Mouse (Mus musculus): ENCODE results near the gene Ikzf1. TPM values are rescaled to one million over a fixed set of nuclear protein-coding genes. Genes with fewer than 3 reads are reported as not detected.

Ikzf1 gene
- 1.7 and 1.9 TPM in 2 replicates for polyA plus RNA-seq (2014; fragmentation: Nextera tagmentation; extraction: Ambion mirVana)

DNA sequence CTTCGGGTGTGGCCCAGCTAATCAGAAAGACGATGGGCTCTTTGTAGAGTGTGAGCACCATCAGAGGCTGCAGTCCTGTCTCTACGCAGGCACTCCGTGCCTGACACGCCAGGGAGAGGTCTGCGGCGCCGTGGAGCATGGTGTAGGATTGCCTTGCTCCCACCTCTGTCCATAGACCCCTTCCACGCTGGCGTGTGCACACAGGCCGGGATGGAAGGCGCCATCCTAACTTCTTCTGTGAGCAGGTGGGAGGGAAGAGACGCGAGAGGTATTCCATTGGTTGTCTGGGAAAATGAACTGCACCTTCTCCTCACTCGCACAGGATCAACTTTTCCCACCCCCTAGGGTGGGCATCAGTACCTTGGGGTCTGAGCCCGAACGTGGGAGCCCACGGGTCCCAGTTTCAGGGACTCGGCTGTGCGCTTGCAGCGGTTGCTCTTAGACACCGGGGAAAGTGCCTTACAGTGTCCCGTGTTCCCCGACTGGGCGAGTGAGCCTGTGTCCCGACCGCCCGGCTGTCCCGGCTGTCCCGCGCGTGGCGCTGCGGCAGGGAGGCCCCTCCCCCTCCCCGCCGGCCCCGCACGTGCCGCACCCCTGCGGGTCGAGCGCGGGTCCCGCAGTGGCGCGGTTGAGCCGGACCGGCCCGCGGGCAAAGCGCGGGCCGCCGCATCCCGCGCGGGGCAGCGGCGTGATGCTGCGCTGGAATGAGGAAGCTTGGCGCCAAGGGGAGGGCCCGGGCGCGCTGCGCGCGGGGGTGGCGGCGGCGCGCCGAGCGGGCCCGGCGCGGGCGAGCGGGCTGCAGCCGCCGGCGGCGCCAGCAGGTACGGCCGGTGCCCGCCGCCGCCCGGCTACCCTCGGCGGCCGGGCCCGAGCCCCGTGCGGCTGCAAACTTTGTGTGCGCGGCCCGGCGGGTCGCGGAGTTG is at the start of gene Ikzf1:
Gene Ikzf1, plus strand, starts transcription at position 74 of the 923 bp plus-strand sequence.
- no peaks in the 10 kb centered on the region for H3K36me3 ChIP-seq (ENCODE audit: control insufficient read depth, insufficient read depth, low read length)
- H3K9ac ChIP-seq (ENCODE audit: low read length): peak within 1 kb of the TSS; percentile 57
- peak within 1 kb of the TSS; percentile 59 for H3K4me3 ChIP-seq (ENCODE audit: low read depth, low read length)
- H3K27me3 ChIP-seq (ENCODE audit: control insufficient read depth, insufficient read depth, low read length): peaks cover 46% of the 10 kb centered on the region
- under 1% methylated on average over 90 of the region's 100 CpGs for WGBS
- peak within 1 kb of the TSS; percentile 93 for H3K4me2 ChIP-seq (ENCODE audit: low read depth, severe bottlenecking)
- peak; percentile 54; the same call in 1 of the 2 replicates for ATAC-seq (ENCODE audit: insufficient number of reproducible peaks, low FRiP score, low TSS enrichment, low read depth)
- peak; percentile 53 for DNase-seq (ENCODE audit: low spot score)
- no peak within 1 kb of the TSS for H3K27ac ChIP-seq (replicated peaks; ENCODE audit: low read depth, low read length)
- H3K9me3 ChIP-seq (ENCODE audit: control insufficient read depth, low read length): no peaks in the 10 kb centered on the region
- no peaks in the 10 kb centered on the region for H3K4me1 ChIP-seq (ENCODE audit: control insufficient read depth, insufficient read depth, low read length)

GRCm38 (mm10) chr11:11644303-11644702 is 40.5 kb upstream of the Ikzf1 start:
- no peak for ATAC-seq (ENCODE audit: insufficient number of reproducible peaks, low FRiP score, low TSS enrichment, low read depth)
- Histone ChIP-seq H3K9ac (ENCODE audit: low read length) (no peak overlapping the region), H3K27me3 (ENCODE audit: control insufficient read depth, insufficient read depth, low read length) (no peaks in the 10 kb centered on the region), H3K9me3 (ENCODE audit: control insufficient read depth, low read length) (no peaks in the 10 kb centered on the region; the same call in 1 of the 2 replicates), H3K27ac (replicated peaks; ENCODE audit: low read depth, low read length) (no peak overlapping the region), H3K36me3 (ENCODE audit: control insufficient read depth, insufficient read depth, low read length) (no peaks in the 10 kb centered on the region), H3K4me1 (ENCODE audit: control insufficient read depth, insufficient read depth, low read length) (no peaks in the 10 kb centered on the region), H3K4me3 (ENCODE audit: low read depth, low read length) (no peak overlapping the region), H3K4me2 (ENCODE audit: low read depth, severe bottlenecking) (no peak overlapping the region)
- DNase-seq (ENCODE audit: low spot score): no peak

DNA sequence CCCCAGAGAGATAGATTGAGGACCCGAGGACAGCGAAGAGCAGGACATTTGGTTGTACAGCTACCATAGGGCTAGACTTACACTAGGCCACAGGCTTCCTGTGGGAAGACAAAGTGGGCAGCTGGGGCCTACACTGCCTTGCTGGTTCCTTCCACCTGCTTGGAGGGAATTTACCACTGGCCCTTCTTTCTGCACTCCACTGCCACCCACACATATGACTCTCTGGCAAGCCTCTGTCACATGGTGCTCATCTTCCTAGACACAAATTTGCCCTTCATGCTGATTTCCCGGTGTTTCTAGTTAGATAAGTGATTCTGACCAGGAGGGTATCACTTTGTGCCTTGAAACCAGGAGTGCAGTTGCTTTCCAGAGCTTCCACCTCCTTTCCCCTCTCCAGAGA is 28.4 kb upstream of the Ikzf1 start:
- Histone ChIP-seq H3K27me3 (ENCODE audit: control insufficient read depth, insufficient read depth, low read length) (no peaks in the 10 kb centered on the region), H3K4me2 (ENCODE audit: low read depth, severe bottlenecking) (no peak overlapping the region), H3K9ac (ENCODE audit: low read length) (no peak overlapping the region), H3K4me1 (ENCODE audit: control insufficient read depth, insufficient read depth, low read length) (no peaks in the 10 kb centered on the region), H3K36me3 (ENCODE audit: control insufficient read depth, insufficient read depth, low read length) (no peaks in the 10 kb centered on the region), H3K27ac (replicated peaks; ENCODE audit: low read depth, low read length) (no peak overlapping the region), H3K9me3 (ENCODE audit: control insufficient read depth, low read length) (no peaks in the 10 kb centered on the region), H3K4me3 (ENCODE audit: low read depth, low read length) (no peak overlapping the region)
- WGBS: 84% methylated on average over 3 of the region's 3 CpGs
- ATAC-seq (ENCODE audit: insufficient number of reproducible peaks, low FRiP score, low TSS enrichment, low read depth) (no peak), DNase-seq (ENCODE audit: low spot score) (no peak)

GRCm38 (mm10) chr11:11656995-11657530 is 27.7 kb upstream of the Ikzf1 start:
- ATAC-seq (ENCODE audit: insufficient number of reproducible peaks, low FRiP score, low TSS enrichment, low read depth) (no peak), DNase-seq (ENCODE audit: low spot score) (no peak)
- Histone ChIP-seq H3K4me2 (ENCODE audit: low read depth, severe bottlenecking) (no peak overlapping the region), H3K4me1 (ENCODE audit: control insufficient read depth, insufficient read depth, low read length) (no peaks in the 10 kb centered on the region), H3K27ac (replicated peaks; ENCODE audit: low read depth, low read length) (no peak overlapping the region), H3K4me3 (ENCODE audit: low read depth, low read length) (no peak overlapping the region), H3K9ac (ENCODE audit: low read length) (no peak overlapping the region), H3K9me3 (ENCODE audit: control insufficient read depth, low read length) (no peaks in the 10 kb centered on the region), H3K36me3 (ENCODE audit: control insufficient read depth, insufficient read depth, low read length) (no peaks in the 10 kb centered on the region), H3K27me3 (ENCODE audit: control insufficient read depth, insufficient read depth, low read length) (no peaks in the 10 kb centered on the region)
- WGBS: 69% methylated on average over 5 of the region's 5 CpGs

DNA sequence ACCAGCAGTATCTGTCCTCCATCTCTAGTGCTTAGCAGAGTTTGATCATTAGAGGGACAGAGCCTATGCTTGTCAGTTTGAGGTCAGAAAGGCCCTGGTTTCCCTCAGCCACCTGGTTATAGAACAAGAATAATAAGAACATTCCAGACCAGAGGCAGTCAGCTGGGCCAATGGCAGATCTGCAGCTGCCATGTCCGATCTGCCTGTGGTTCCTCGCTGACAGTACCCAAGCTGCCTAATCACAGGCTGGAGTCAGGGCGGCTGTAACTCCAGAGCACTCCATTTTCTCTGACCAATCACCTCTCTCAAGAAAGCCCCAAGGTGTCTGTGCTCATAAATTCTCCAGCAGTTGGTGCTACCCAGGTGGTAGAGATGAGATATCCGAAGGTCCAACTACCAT is 27.2 kb upstream of the Ikzf1 start:
- ATAC-seq (ENCODE audit: insufficient number of reproducible peaks, low FRiP score, low TSS enrichment, low read depth) (no peak), DNase-seq (ENCODE audit: low spot score) (no peak)
- Histone ChIP-seq H3K4me3 (ENCODE audit: low read depth, low read length) (no peak overlapping the region), H3K36me3 (ENCODE audit: control insufficient read depth, insufficient read depth, low read length) (no peaks in the 10 kb centered on the region), H3K4me2 (ENCODE audit: low read depth, severe bottlenecking) (no peak overlapping the region), H3K4me1 (ENCODE audit: control insufficient read depth, insufficient read depth, low read length) (no peaks in the 10 kb centered on the region), H3K27ac (replicated peaks; ENCODE audit: low read depth, low read length) (no peak overlapping the region), H3K27me3 (ENCODE audit: control insufficient read depth, insufficient read depth, low read length) (no peaks in the 10 kb centered on the region), H3K9ac (ENCODE audit: low read length) (no peak overlapping the region), H3K9me3 (ENCODE audit: control insufficient read depth, low read length) (no peaks in the 10 kb centered on the region)
- WGBS: 79% methylated on average over 4 of the region's 4 CpGs

GRCm38 (mm10) chr11:11658834-11659233 is 26.0 kb upstream of the Ikzf1 start:
- H3K36me3 ChIP-seq (ENCODE audit: control insufficient read depth, insufficient read depth, low read length): no peaks in the 10 kb centered on the region
- H3K27ac ChIP-seq (replicated peaks; ENCODE audit: low read depth, low read length): no peak overlapping the region
- H3K9me3 ChIP-seq (ENCODE audit: control insufficient read depth, low read length): no peaks in the 10 kb centered on the region
- H3K4me1 ChIP-seq (ENCODE audit: control insufficient read depth, insufficient read depth, low read length): no peaks in the 10 kb centered on the region
- DNase-seq (ENCODE audit: low spot score) (no peak), ATAC-seq (ENCODE audit: insufficient number of reproducible peaks, low FRiP score, low TSS enrichment, low read depth) (no peak)
- no peaks in the 10 kb centered on the region for H3K27me3 ChIP-seq (ENCODE audit: control insufficient read depth, insufficient read depth, low read length)
- no peak overlapping the region for H3K4me2 ChIP-seq (ENCODE audit: low read depth, severe bottlenecking)
- no peak overlapping the region for H3K9ac ChIP-seq (ENCODE audit: low read length)
- 75% methylated on average over 4 of the region's 4 CpGs for WGBS
- H3K4me3 ChIP-seq (ENCODE audit: low read depth, low read length): no peak overlapping the region

- H3K4me1 ChIP-seq (ENCODE audit: control insufficient read depth, insufficient read depth, low read length): no peaks in the 10 kb centered on the region
- no peak for DNase-seq (ENCODE audit: low spot score)
- H3K9ac ChIP-seq (ENCODE audit: low read length): no peak overlapping the region
- no peaks in the 10 kb centered on the region for H3K27me3 ChIP-seq (ENCODE audit: control insufficient read depth, insufficient read depth, low read length)
- ATAC-seq (ENCODE audit: insufficient number of reproducible peaks, low FRiP score, low TSS enrichment, low read depth): no peak
- H3K4me3 ChIP-seq (ENCODE audit: low read depth, low read length): no peak overlapping the region
- H3K4me2 ChIP-seq (ENCODE audit: low read depth, severe bottlenecking): no peak overlapping the region
- H3K36me3 ChIP-seq (ENCODE audit: control insufficient read depth, insufficient read depth, low read length): no peaks in the 10 kb centered on the region
- H3K27ac ChIP-seq (replicated peaks; ENCODE audit: low read depth, low read length): no peak overlapping the region
- 80% methylated on average over 4 of the region's 4 CpGs for WGBS
- H3K9me3 ChIP-seq (ENCODE audit: control insufficient read depth, low read length): no peaks in the 10 kb centered on the region
Measured at GRCm38 (mm10) chr11:11660651-11661050, 24.2 kb upstream of the Ikzf1 start.

DNA sequence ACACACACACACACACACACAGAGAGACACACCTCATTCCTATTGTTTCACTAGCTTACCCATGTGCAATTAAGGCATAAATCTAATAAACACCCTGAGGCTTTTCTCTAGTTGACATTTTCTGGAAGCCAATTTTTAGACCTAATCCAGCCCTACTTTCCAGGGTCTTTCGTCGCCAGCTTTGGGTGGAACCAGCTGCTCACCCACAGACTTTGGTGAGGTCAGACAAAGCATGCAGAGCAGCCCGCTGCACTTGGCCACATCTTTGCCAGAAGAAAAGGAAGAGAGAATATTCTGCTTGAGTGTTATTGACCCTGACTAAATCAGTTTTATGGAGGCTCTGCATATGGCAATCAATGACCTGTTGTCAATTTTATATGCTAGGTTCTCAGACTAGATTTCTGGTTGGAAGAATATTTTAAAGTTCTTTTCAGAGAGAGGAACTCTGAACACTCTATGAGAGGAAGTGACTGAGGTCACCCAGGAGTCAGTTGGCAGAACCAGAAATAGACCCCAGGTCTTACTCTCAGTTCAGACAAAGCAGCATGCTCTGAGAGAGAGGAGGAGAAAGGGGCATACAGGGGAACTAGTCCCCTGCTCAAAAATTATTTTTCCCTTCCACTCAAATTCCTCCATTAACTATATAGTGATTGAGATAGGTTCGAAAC is 17.4 kb upstream of the Ikzf1 start:
- WGBS: 92% methylated on average over 4 of the region's 4 CpGs
- no peak for ATAC-seq (ENCODE audit: insufficient number of reproducible peaks, low FRiP score, low TSS enrichment, low read depth)

More for the DNA sequence above, 17.4 kb upstream of the Ikzf1 start:
- H3K4me3 ChIP-seq (ENCODE audit: low read depth, low read length): no peak overlapping the region
- H3K9me3 ChIP-seq (ENCODE audit: control insufficient read depth, low read length): no peaks in the 10 kb centered on the region
- H3K36me3 ChIP-seq (ENCODE audit: control insufficient read depth, insufficient read depth, low read length): no peaks in the 10 kb centered on the region
- no peak overlapping the region for H3K9ac ChIP-seq (ENCODE audit: low read length)
- H3K27me3 ChIP-seq (ENCODE audit: control insufficient read depth, insufficient read depth, low read length): no peaks in the 10 kb centered on the region
- no peak for DNase-seq (ENCODE audit: low spot score)
- no peak overlapping the region for H3K4me2 ChIP-seq (ENCODE audit: low read depth, severe bottlenecking)
- H3K27ac ChIP-seq (replicated peaks; ENCODE audit: low read depth, low read length): no peak overlapping the region
- no peaks in the 10 kb centered on the region for H3K4me1 ChIP-seq (ENCODE audit: control insufficient read depth, insufficient read depth, low read length)
